Mouse (Mus musculus): Measurements from ENCODE around the gene Sgsm1. TPM values are rescaled to one million over a fixed set of nuclear protein-coding genes. Genes with fewer than 3 reads are reported as not detected.
A peak's percentile ranks its signal among the peaks of the same experiment; 100 is the strongest.

Gene Sgsm1
- polyA plus RNA-seq, 1 experiment from 2014 or later: 7.1 TPM

- ATAC-seq (ENCODE audit: insufficient read depth, low FRiP score): no peak
- Histone ChIP-seq H3K9ac (ENCODE audit: low read length) (no peak overlapping the region), H3K4me2 (ENCODE audit: low read depth, low read length) (no peak overlapping the region), H3K4me1 (ENCODE audit: control insufficient read depth, insufficient read depth, low read length) (peaks cover 8% of the 10 kb centered on the region; the same call in 1 of the 2 replicates), H3K36me3 (ENCODE audit: control insufficient read depth, insufficient read depth, low read length) (no peaks in the 10 kb centered on the region), H3K9me3 (replicated peaks; ENCODE audit: control insufficient read depth, low read length) (peaks cover 7% of the 10 kb centered on the region), H3K27me3 (ENCODE audit: control insufficient read depth, insufficient read depth, low read length) (peaks cover 36% of the 10 kb centered on the region), H3K4me3 (replicated peaks; ENCODE audit: low read length) (no peak overlapping the region), H3K27ac (ENCODE audit: low read length) (no peak overlapping the region)
- WGBS: 33% methylated on average over 12 of the region's 12 CpGs
Observed at GRCm38 (mm10) chr5:113332239-113332638, 21.7 kb upstream of the Sgsm1 start.

DNA sequence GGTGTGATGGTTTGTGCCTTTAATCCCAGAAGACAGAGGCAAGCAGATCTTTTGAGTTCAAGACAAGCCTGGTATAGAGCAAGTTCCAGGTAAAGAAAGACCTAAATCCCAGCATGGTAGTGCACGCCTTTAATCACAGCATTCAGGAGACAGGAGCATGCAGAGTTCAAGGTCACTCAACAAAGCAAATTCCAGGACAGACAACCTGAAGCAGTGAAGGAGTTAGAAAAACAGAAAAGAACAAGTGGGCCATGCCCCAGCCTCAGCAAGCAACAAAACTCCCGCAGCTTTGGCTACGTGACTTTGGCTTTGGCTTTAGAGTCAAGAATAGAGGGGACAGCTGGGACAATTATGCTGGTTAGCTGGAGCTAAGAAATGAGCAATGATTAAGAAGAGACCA is 19.6 kb upstream of the Sgsm1 start:
- Histone ChIP-seq H3K36me3 (ENCODE audit: control insufficient read depth, insufficient read depth, low read length) (no peaks in the 10 kb centered on the region), H3K4me3 (replicated peaks; ENCODE audit: low read length) (no peak overlapping the region), H3K27me3 (ENCODE audit: control insufficient read depth, insufficient read depth, low read length) (peaks cover 25% of the 10 kb centered on the region), H3K4me2 (ENCODE audit: low read depth, low read length) (no peak overlapping the region), H3K9me3 (replicated peaks; ENCODE audit: control insufficient read depth, low read length) (peaks cover 7% of the 10 kb centered on the region), H3K27ac (ENCODE audit: low read length) (no peak overlapping the region), H3K9ac (ENCODE audit: low read length) (no peak overlapping the region), H3K4me1 (ENCODE audit: control insufficient read depth, insufficient read depth, low read length) (0 out of 2 replicates have a peak, but pooled peaks cover 5% of the 10 kb centered on the region)
- 83% methylated on average over 3 of the region's 3 CpGs for WGBS
- no peak for ATAC-seq (ENCODE audit: insufficient read depth, low FRiP score)

DNA sequence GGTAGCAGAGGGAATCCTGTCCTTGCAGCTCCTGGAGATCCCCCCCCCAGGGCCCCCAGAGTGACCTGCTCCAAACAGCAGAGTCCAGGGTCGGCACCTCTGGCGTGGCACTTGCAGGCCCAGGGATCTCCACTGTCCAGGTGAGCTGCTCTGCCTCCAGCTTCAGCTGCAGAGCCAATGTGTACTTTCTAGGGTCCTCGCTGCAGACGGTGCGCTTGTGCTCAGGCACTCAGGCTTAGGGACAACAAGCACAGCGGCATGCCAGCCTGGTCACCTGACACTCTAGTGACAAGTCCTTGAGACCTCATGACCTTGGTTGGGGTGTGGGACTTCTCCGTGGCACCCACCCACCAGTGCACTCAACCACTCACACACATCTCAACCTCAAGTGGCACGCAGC is 18.9 kb upstream of the Sgsm1 start:
- H3K27me3 ChIP-seq (ENCODE audit: control insufficient read depth, insufficient read depth, low read length): peaks cover 22% of the 10 kb centered on the region
- no peak overlapping the region for H3K27ac ChIP-seq (ENCODE audit: low read length)
- peaks cover 7% of the 10 kb centered on the region for H3K9me3 ChIP-seq (replicated peaks; ENCODE audit: control insufficient read depth, low read length)
- no peak overlapping the region for H3K4me2 ChIP-seq (ENCODE audit: low read depth, low read length)
- H3K4me3 ChIP-seq (replicated peaks; ENCODE audit: low read length): no peak overlapping the region
- WGBS: 82% methylated on average over 8 of the region's 8 CpGs
- no peak for ATAC-seq (ENCODE audit: insufficient read depth, low FRiP score)
- no peaks in the 10 kb centered on the region for H3K36me3 ChIP-seq (ENCODE audit: control insufficient read depth, insufficient read depth, low read length)
- no peaks in the 10 kb centered on the region for H3K4me1 ChIP-seq (ENCODE audit: control insufficient read depth, insufficient read depth, low read length)
- H3K9ac ChIP-seq (ENCODE audit: low read length): no peak overlapping the region

DNA sequence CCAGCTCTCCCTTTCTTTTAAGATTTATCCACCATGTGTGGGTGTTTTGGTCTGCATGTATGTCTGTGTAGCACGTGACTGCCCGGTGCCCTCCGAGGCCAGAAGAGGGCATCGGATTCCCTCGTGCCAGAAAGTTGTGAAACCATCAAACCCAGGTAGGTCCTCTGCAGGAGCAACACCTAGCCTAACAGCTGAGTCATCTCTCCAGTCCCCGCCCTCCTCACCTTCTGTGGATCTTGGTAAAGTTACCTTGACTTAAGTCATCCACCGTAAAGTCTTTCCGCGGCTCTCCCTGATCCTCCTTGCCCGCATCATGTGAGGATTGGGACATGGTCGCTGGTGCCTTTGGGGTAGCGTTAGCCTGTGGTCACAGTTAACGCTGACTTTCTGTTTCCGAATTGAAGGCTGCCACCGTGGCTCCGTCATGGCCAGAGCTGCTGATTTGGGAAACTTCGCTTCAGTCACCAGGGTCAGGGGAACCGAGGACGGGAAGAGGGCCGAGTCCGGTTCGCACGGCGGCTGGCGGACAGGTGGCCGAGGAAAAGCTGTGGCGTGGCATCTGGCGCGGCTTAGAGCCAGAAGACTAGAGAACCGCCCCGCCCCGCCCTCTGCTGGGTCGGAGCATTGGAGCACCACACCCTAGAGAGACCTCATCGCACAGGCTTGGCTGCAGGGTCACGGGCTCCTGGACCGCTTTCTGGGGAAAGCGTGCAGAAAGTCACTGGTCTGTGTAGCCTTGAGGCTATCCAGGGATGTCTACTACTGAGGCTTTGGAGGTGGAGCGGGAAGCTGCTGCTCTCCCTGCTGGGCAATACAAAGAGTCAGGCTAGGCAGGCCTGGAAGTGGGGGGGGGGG is 13.4 kb upstream of the Sgsm1 start:
- WGBS: 3% methylated on average over 38 of the region's 38 CpGs
- H3K4me1 ChIP-seq (ENCODE audit: control insufficient read depth, insufficient read depth, low read length): peaks cover 5% of the 10 kb centered on the region; the same call in 1 of the 2 replicates
- H3K4me2 ChIP-seq (ENCODE audit: low read depth, low read length): peak overlapping the region; percentile 74
- no peaks in the 10 kb centered on the region for H3K36me3 ChIP-seq (ENCODE audit: control insufficient read depth, insufficient read depth, low read length)
- H3K9ac ChIP-seq (ENCODE audit: low read length): peak overlapping the region; percentile 57; the same call in 1 of the 2 replicates
- peaks cover 22% of the 10 kb centered on the region for H3K27me3 ChIP-seq (ENCODE audit: control insufficient read depth, insufficient read depth, low read length)
- H3K4me3 ChIP-seq (replicated peaks; ENCODE audit: low read length): peak overlapping the region; percentile 47
- H3K27ac ChIP-seq (ENCODE audit: low read length): no peak overlapping the region
- ATAC-seq (ENCODE audit: insufficient read depth, low FRiP score): 0 out of 2 replicates have a peak, but pooled peaks have one; percentile 56
- peaks cover 7% of the 10 kb centered on the region for H3K9me3 ChIP-seq (replicated peaks; ENCODE audit: control insufficient read depth, low read length)

- H3K27ac ChIP-seq (ENCODE audit: low read length): no peak overlapping the region
- WGBS: under 1% methylated on average over 24 of the region's 24 CpGs
- H3K4me2 ChIP-seq (ENCODE audit: low read depth, low read length): no peak overlapping the region
- H3K36me3 ChIP-seq (ENCODE audit: control insufficient read depth, insufficient read depth, low read length): no peaks in the 10 kb centered on the region
- no peak overlapping the region for H3K4me3 ChIP-seq (replicated peaks; ENCODE audit: low read length)
- H3K9me3 ChIP-seq (replicated peaks; ENCODE audit: control insufficient read depth, low read length): peaks cover 3% of the 10 kb centered on the region; the same call in 1 of the 2 replicates
- no peak overlapping the region for H3K9ac ChIP-seq (ENCODE audit: low read length)
- H3K27me3 ChIP-seq (ENCODE audit: control insufficient read depth, insufficient read depth, low read length): peaks cover 3% of the 10 kb centered on the region
- ATAC-seq (ENCODE audit: insufficient read depth, low FRiP score): no peak
- peaks cover 5% of the 10 kb centered on the region; the same call in 1 of the 2 replicates for H3K4me1 ChIP-seq (ENCODE audit: control insufficient read depth, insufficient read depth, low read length)
Observed at GRCm38 (mm10) chr5:113313998-113314397, 3.4 kb upstream of the Sgsm1 start.

- H3K4me2 ChIP-seq (ENCODE audit: low read depth, low read length): peak overlapping the region; percentile 88
- WGBS: 56% methylated on average over 22 of the region's 22 CpGs
- H3K36me3 ChIP-seq (ENCODE audit: control insufficient read depth, insufficient read depth, low read length): no peaks in the 10 kb centered on the region
- peak overlapping the region; percentile 80 for H3K9ac ChIP-seq (ENCODE audit: low read length)
- 0 out of 2 replicates have a peak, but pooled peaks have one; percentile 5 for ATAC-seq (ENCODE audit: insufficient read depth, low FRiP score)
- H3K4me1 ChIP-seq (ENCODE audit: control insufficient read depth, insufficient read depth, low read length): peaks cover 13% of the 10 kb centered on the region
- H3K9me3 ChIP-seq (replicated peaks; ENCODE audit: control insufficient read depth, low read length): peaks cover 3% of the 10 kb centered on the region; the same call in 1 of the 2 replicates
- peaks cover 3% of the 10 kb centered on the region for H3K27me3 ChIP-seq (ENCODE audit: control insufficient read depth, insufficient read depth, low read length)
- peak overlapping the region; percentile 61 for H3K4me3 ChIP-seq (replicated peaks; ENCODE audit: low read length)
- H3K27ac ChIP-seq (ENCODE audit: low read length): no peak overlapping the region
Observed at GRCm38 (mm10) chr5:113309491-113310376, 852 bp downstream of the Sgsm1 start.

DNA sequence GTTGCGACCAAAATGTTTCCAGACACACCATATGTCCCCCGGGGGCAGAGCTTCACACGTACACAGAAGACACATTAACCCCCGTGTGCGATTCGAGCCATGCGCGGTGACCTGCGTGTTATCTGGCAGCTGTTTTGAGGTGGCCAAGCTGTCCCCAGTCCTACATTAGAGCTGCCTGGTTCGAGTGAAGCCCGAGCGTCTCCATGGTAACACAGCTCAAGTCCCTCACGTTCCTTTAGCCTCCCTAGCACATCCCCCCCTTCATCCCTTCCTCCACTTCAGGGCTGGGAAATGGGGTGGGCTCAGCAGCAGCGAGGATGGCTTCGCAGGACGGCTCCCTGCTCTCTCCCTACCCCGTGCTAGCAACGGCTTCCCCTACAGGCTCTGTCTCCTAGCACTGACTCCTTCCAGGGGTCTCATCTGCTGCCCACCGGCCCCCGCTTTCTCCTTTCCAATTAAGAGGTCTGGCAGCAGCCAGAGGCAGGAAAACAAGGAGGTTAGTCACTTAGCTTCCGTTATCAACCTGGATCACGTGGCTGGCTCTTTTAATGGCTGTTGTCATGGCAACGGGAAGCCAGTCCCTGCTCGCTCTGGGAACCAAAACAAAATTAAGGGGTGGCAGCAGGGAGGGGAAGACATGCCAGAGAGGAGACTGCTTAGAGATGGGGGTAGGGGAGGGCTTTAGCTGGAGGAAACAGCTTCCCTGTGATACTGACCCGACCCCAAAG is 3.7 kb downstream of the Sgsm1 start:
- no peaks in the 10 kb centered on the region; the same call in none of the 2 replicates for H3K27me3 ChIP-seq (ENCODE audit: control insufficient read depth, insufficient read depth, low read length)
- H3K4me2 ChIP-seq (ENCODE audit: low read depth, low read length): peak overlapping the region; percentile 44
- no peak overlapping the region for H3K4me3 ChIP-seq (replicated peaks; ENCODE audit: low read length)
- no peak overlapping the region for H3K9ac ChIP-seq (ENCODE audit: low read length)
- peaks cover 13% of the 10 kb centered on the region for H3K4me1 ChIP-seq (ENCODE audit: control insufficient read depth, insufficient read depth, low read length)
- ATAC-seq (ENCODE audit: insufficient read depth, low FRiP score): no peak
- WGBS: 5% methylated on average over 25 of the region's 25 CpGs
- no peak overlapping the region for H3K27ac ChIP-seq (ENCODE audit: low read length)
- H3K36me3 ChIP-seq (ENCODE audit: control insufficient read depth, insufficient read depth, low read length): no peaks in the 10 kb centered on the region
- no peaks in the 10 kb centered on the region for H3K9me3 ChIP-seq (replicated peaks; ENCODE audit: control insufficient read depth, low read length)

DNA sequence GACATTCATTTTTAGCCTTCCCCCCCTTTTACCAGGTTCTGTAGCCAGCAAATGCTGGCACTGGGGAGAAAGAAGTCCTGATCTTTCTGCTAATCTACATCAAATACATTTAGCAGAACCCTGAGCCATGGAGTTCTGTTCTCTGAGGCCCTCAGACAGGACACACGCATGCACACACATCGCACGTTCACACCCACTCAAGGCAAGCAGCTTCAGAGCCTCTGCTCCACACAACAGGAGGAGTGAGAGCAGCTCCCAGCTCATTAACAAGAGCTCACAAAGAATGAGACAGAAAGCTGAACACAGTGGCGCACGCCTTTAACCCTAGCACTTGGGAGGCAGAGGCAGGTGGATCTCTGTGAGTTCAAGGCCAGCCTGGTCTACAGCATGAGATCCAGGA is 6.1 kb downstream of the Sgsm1 start:
- peaks cover 8% of the 10 kb centered on the region; the same call in 1 of the 2 replicates for H3K4me1 ChIP-seq (ENCODE audit: control insufficient read depth, insufficient read depth, low read length)
- H3K36me3 ChIP-seq (ENCODE audit: control insufficient read depth, insufficient read depth, low read length): no peaks in the 10 kb centered on the region
- H3K4me2 ChIP-seq (ENCODE audit: low read depth, low read length): no peak overlapping the region
- H3K4me3 ChIP-seq (replicated peaks; ENCODE audit: low read length): no peak overlapping the region
- no peak overlapping the region for H3K9ac ChIP-seq (ENCODE audit: low read length)
- H3K9me3 ChIP-seq (replicated peaks; ENCODE audit: control insufficient read depth, low read length): no peaks in the 10 kb centered on the region
- no peaks in the 10 kb centered on the region; the same call in none of the 2 replicates for H3K27me3 ChIP-seq (ENCODE audit: control insufficient read depth, insufficient read depth, low read length)
- ATAC-seq (ENCODE audit: insufficient read depth, low FRiP score): no peak
- 93% methylated on average over 5 of the region's 5 CpGs for WGBS
- no peak overlapping the region for H3K27ac ChIP-seq (ENCODE audit: low read length)
